Comparison of ENCODE assay signal across 16 mouse cellular contexts in genomic region chr13:42113601-42114000, GRCm38 (mm10).
"Had no signal": no experiment of that assay in that cellular context is flagged by ENCODE, and none has a peak within 500 bp of the region (broad histone marks: within the 10 kb centered on the region; RNA-seq: fewer than 3 reads in every experiment).

No protein-coding gene starts in this region.

- ATAC-seq: midbrain, embryonic 15.5 days had no signal

- H3K27me3 ChIP-seq: kidney, embryonic 15.5 days; liver, embryonic 13.5 days; midbrain, embryonic 12.5 days; midbrain, embryonic 15.5 days; neural tube, embryonic 12.5 days had no signal

- H3K36me3 ChIP-seq: kidney, embryonic 15.5 days; liver, embryonic 13.5 days; midbrain, embryonic 12.5 days; midbrain, embryonic 15.5 days; neural tube, embryonic 12.5 days had no signal

- H3K27ac ChIP-seq: kidney, embryonic 15.5 days; left cerebral cortex, adult 2 months; liver, embryonic 13.5 days; macrophage; midbrain, embryonic 12.5 days; midbrain, embryonic 15.5 days; neural tube, embryonic 12.5 days had no signal

- DNase-seq: kidney, adult 8-10 months; kidney, postnatal 10 days; kidney, postnatal 36 days; layer of hippocampus, postnatal 36 days; liver, embryonic 13.5 days; lung, adult 2 months; lung, postnatal 14 days; right cerebral cortex, postnatal 14 days; right cerebral cortex, postnatal 4 days; thymus, postnatal 25 days had no signal

- H3K9me3 ChIP-seq: kidney, embryonic 15.5 days; liver, embryonic 13.5 days; midbrain, embryonic 12.5 days; midbrain, embryonic 15.5 days; neural tube, embryonic 12.5 days had no signal

- H3K4me3 ChIP-seq: kidney, embryonic 15.5 days; left cerebral cortex, adult 2 months; liver, embryonic 13.5 days; midbrain, embryonic 12.5 days; midbrain, embryonic 15.5 days; neural tube, embryonic 12.5 days had no signal

- H3K4me1 ChIP-seq: midbrain, embryonic 15.5 days had no signal
